Mouse (Mus musculus) regulatory T cell (primary cell): ENCODE results near the gene Tmem106b.

Experiments used
- in situ Hi-C: fragments of 300-600 bp; cut with MboI, MseI; formaldehyde crosslinking; loops from one replicate; pipeline ENCODE4 v1.15.1; 2025; ENCODE audit warnings: high pct_unique_total_duplicates

Gene Tmem106b

DNA sequence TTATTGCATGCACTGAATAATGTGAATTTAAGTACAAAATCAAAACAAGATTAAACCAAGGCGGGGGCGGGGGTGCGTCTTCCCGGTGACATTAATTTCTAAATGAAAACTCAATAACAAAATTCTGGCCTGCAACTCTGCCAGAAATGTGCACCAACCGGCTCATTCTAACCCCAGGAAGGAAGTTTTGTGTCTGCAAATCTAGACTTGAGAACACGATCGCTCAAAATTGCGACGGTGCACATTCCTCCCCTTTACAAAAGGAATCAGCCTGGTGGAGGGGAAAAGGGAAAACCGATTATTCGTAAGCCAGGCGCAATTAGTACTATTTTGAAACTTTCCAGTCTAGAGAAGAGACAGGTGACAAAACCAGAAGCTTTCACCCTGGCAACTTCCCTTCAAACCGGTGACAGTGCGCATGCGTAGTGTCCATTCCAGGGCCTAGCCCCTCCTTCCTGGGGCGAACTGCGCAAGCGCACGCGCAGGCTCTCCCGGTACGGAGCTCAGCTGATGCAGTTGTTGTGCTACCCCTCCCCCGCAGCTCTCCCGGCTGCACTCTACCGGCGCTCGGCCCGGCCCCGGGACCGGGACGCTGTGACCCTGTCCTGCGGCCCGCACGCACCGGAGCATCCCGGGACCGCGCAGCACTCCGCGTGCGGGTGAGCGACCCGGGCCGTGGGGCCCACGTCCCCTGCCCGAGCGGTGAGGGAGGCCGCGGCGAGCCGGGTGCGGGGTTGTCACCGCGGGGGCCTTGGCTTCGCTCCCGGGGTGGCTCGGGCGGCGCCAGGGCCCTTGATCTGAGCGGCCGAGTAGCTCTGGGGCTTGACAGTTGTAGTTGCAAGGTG, at the start of gene Tmem106b:
Gene Tmem106b, plus strand, starts transcription at position 458 of the 845 bp plus-strand sequence.
- in situ Hi-C loops, result loop anchor here (10.0 to 25.0 kb wide), 3 partner anchors 535 to 793 kb away; partner anchors contain the start of genes 2610001J05Rik, Bmt2 and Tmem168

DNA sequence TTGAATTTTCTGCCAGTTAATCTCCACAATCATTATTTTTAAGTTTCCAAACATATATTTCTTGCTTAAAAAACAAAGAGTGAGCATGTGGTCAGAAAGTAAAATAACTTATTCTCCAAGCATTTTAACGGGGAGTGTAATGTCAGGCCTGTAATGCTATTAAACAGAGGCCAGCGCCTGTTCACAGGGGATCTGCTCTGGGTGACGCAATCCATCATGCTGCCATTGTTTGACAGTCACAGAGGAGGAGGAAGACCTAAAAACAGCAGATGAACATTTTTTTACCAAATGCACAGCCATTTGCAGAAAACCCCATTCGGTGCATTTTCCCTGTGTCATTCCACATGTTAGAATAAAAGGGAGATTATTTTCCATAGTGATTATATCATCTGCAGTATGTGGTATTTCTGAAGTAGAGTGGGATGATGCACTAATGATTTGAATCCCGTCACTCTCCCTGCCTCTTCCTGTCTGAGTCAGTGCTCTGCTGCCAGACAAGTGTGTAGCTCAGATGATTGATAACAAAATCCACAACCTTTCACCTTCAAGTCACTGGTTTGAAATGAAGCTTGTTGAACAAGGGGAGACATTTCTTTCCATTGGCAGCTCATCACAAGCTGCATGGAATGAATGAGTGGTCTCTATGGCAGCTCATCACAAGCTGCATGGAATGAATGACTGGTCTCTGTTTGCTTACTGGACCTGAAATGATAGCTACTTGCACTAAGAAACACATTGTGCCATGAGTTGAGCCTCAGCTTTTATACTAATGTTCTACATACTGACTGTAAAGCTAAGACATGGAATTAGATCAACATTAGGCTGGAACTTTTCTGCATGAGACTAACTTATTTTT, 48.1 kb upstream of the Tmem106b start:
- in situ Hi-C loops, result no loop called here

DNA sequence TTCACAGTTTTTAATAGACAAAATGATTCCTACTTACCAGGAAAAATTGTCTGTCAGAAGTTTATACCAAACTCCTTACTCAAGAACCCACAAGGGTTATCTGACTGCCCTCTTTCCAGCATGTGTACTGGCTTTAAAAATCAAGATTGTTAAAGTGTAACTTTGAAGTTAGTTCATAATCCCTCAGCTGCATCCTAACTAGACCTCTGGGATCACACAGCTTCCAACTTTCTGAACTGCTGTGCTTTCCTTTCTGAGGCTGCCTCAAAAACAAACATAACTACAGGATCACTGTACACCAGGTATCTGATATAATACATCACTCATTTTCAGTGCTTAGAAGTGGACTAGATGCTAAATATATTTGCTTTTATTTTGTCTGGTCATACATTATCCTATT, 39.0 kb upstream of the Tmem106b start:
- in situ Hi-C loops, result no loop called here

DNA sequence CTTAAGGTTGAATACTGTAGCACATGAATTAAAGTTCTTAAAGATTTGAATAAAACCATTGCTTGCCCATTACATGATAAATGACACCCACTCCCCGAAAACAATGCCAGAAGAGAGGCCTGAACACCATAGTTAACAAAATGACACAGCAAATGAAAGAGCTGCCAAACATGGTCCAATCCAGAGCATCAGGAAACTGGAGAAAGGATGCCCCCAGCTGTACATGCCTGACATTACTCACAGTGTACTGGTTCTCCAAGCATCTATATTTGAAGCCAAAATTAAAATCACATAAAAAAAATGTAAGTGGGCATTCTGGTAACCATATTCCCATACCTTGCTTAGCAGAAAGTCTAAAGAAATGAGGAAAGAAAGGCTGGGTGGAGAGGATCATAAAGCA, 38.6 kb upstream of the Tmem106b start:
- in situ Hi-C loops, result no loop called here

DNA sequence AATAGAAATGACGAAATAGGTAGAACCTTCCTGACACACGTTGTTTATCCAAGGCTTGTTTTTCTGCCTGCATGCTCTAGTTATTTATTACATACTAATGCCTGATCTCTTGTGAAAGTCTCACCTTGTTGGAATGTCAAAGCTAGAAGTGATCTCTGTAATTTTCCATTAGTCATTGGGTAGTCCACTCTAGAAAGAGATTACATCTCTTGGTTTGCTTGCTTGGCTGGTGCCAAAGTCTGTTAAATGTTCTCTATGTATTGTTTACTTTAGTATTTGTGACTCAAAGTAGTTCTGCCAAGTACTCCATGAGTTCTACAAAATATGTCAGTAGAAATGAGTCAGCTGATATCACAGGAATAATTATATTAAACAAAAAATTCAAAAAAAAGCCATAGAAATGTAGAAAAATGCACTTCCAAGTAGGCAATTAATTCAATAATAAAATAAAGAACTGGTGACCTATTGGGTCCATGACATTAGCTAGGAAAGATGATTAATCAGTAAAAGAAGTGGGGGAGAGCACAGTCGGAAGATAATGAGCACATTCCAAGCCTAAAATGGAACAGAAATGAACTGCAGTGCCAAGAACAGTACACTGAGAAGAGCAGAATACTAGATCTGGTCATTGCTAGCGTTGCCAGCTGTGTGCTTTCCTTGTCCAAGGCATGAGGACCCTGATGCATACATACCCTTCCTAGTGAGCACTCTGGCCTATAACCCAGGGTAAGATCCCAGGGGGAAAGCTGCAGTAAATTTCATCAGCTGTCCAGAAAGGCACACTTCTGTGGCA, 17.0 kb upstream of the Tmem106b start:
- in situ Hi-C loops, result loop anchor here (25.0 kb wide), 2 partner anchors 635 to 810 kb away; partner anchors contain the start of genes 2610001J05Rik and Bmt2

DNA sequence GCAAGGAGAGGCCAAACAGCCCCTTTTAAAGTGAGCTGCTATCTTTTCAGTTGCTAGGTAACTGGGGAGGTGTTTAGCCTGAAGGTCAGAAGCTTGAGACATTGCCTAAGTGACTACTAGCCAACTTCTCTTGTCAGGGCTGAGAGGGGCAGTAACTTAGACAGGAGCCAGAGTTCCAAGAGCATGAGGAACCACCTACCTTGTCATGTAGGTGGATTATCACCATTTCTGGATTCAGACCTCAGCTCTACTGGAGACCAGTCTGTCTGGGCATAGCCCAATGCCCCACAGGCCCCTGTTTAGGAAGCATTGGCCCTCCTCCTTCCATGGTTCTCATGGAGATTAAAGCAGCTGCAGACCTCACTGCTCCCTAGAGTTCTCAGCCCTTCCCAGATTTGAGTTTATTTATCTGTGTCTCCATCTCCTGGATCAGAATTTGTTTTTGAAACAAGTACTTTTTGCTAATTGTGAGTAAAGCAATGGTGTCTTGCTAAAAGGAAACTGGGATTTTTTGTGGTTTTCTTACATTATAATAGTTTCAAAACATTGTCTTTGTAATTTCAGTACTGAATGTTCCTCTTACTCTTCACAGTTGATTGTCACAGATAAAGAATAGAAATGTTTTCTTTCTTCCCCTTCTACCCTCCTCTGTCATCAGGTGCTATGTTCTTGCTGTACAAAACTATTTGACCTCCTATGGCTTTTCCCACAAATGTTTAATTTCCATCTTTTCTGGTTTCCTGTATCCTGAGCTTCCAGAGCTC, 8.1 kb upstream of the Tmem106b start:
- in situ Hi-C loops, result loop anchor here (25.0 kb wide), 2 partner anchors 626 to 801 kb away; partner anchors contain the start of genes 2610001J05Rik and Bmt2

DNA sequence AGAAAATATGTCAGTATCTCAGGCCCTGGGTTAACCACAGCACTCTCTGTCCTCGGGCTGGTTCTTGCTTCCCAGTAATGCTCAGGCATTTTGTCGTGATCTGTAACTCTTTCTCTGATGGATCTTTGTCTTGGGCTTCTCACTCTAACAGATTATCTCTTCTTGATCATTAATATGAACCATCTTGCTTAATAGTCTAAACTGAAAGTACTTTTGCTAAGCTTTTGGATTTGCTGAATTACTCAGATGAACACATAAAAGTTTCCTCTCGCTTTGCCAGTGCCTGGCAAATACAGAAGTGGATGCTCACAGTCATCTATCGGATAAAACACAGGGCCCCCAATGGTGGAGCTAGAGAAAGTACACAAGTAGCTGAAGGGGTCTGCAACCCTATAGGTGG, 7.5 kb upstream of the Tmem106b start:
- in situ Hi-C loops, result loop anchor here (25.0 kb wide), 2 partner anchors 625 to 800 kb away; partner anchors contain the start of genes 2610001J05Rik and Bmt2

DNA sequence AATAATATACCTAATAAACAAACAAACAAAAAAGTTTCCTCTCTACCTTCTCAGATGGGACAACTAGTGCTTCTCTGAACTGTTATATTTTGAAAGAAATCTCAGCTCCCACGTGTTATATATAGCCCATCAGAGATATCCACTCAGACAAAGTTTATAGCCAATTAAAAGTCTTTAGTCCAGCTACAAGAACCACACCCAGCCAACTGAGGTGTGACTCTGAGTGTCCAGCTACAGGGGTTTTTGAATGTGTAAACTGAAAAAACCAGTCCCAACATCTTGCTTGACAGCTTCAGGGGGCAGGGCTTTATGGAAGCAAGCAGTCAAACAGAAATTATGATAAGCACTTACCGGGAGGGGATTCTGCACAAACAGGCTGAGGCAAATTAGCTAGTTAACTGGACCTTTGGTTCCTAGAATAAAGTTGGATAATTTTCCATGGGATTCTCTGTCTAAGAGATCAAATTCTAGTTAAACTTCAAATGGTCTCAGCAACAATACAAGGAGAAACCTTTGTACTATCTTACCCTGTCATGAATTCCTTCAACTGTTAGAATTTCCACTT, 6.8 kb upstream of the Tmem106b start:
- in situ Hi-C loops, result loop anchor here (25.0 kb wide), 2 partner anchors 625 to 800 kb away; partner anchors contain the start of genes 2610001J05Rik and Bmt2

DNA sequence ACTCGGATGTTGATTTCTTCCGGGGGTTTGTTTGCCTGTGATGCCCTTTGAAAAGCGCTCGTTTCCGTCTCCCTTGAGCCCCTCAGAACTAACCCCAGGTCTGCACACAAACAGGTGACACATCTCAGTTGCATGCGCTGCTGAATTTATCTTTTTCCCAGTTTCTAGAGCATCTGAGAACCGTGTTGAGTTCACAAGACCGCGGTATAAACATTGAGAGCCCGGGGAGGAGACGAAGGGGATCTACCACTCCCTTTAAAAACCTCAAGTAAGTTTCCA, 527 bp downstream of the Tmem106b start:
- in situ Hi-C loops, result loop anchor here (10.0 to 25.0 kb wide), 3 partner anchors 535 to 792 kb away; partner anchors contain the start of genes 2610001J05Rik, Bmt2 and Tmem168

DNA sequence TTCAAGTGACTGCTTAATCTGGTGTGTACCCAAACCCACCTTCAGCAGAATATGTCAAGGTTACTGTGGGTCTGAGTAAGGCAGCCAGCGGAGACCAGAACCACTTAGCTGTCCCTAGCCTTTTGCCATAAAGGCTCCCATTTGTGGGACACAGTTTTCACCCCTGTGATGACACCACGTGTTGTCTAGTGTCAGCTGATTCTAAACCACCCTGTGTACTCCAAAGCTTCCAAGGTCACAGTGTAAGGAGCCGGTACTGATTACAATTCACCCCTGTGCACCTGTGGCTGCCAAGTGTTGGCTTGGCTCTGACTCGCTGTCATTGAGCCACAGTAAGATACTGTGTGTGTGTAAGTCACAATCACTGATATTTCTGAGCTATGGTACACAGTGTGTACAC, 926 bp downstream of the Tmem106b start:
- in situ Hi-C loops, result loop anchor here (10.0 to 25.0 kb wide), 3 partner anchors 534 to 792 kb away; partner anchors contain the start of genes 2610001J05Rik, Bmt2 and Tmem168

DNA sequence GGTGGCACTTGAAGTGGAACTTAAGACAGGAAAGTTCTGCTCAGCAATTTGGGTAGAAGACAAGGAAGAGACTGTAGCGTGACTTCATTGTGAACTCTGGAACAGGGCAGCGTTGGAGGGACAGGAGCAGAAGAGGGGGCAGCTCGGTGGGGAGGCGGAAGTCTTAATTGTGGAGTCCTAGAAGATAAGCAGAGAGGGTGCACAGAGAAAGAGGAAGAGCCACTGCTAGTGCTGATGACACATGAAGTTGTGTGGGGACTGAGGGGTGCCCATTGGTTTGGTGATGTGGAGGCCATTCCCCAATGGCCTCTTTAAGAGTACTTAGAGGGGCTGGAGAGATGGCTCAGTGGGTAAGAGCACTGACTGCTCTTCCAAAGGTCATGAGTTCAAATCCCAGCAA, 3.5 kb downstream of the Tmem106b start:
- in situ Hi-C loops, result loop anchor here (10.0 to 25.0 kb wide), 3 partner anchors 532 to 789 kb away; partner anchors contain the start of genes 2610001J05Rik, Bmt2 and Tmem168

DNA sequence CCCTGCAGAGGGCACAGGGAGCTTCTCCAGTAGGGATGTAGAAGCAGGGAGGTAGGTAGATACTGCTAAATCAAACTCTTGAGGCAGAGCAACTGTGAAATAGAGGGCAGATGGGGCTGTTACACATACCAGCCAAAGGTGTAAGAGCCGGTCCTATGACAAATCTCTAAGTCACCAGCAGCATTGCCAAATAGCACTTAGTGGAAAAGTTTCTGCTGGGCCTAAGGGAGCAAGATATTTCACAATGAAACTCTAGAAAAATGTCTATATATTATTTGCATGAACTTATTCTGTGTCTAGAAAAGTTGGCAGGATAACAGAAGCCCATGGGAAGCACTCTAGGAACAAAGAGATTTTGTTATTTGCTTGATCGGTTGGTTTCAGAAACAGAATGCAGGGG, 4.3 kb downstream of the Tmem106b start:
- in situ Hi-C loops, result loop anchor here (10.0 to 25.0 kb wide), 3 partner anchors 531 to 788 kb away; partner anchors contain the start of genes 2610001J05Rik, Bmt2 and Tmem168

DNA sequence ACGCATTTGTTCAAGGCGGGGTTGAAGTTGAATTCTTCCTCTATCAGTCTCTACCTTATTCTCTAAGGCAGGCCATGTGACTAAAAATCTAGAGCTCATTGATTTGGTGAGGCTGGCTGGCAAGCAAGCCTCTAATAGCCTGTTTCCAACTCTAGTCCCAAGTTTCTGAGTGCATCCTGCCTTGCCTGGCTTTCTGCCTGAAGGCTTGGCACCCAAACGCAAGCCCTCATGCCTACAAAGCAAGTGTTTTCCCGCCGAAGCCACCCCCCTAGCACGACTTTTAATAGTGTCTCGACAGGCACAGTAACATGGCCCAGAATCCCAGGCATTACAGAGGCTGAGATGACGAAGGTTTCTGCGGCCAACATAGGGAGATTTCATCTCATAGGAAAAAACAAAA, 13.3 kb downstream of the Tmem106b start:
- in situ Hi-C loops, result no loop called here

DNA sequence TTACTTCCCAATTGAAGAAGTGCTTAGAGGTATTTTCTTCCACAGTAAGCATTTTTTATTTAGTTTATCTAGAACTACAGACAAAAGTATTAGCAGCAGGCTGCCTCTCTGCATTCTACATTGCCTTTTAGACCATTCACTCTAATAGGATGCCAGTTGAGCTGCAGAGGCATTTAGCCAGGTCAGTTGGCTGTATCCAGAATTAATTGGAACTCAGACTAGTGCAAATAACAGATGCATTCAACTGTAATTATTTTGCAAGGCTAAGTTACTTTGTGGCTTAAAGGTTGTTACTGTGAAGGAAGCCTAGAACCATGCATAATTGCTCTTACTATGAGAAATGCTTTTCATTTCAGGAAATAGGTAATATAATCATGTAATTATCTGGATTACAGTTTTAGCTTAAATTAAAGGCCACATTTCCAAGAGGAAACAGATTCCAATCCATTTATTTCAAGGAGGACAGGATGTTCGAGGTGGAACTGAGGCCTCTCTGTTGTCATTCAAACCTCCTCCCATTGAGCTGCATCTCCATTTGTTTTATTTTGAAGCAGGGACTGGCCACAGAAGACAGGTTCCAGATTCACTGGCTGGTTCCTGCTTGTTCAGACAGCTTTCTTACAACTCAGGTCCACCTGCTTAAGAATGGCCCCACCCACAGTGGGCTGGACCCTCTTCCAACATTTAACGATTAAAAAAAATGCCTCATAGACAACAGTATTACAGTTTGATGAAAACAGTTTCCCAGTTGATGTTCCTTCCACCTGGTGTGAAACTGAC, 27.3 kb downstream of the Tmem106b start:
- in situ Hi-C loops, result no loop called here

DNA sequence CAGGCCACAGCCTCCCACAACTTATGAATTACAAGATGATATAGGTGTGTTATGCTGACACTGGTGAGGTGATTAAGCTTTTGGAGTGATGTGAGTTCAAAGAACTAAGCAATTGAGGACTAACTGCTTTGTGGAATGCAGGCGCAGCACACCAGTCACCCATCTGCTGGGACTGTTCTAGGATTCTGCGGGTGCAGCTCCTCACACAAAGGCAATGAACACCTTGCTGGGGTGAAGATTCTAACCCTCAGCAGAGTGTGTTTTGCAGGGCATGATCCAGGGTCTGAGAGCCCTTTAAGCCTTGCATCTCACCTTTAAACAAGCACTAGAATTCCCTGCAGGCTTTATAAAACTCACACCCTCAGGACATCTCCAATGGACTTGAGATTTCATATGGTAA, 30.6 kb downstream of the Tmem106b start:
- in situ Hi-C loops, result no loop called here

DNA sequence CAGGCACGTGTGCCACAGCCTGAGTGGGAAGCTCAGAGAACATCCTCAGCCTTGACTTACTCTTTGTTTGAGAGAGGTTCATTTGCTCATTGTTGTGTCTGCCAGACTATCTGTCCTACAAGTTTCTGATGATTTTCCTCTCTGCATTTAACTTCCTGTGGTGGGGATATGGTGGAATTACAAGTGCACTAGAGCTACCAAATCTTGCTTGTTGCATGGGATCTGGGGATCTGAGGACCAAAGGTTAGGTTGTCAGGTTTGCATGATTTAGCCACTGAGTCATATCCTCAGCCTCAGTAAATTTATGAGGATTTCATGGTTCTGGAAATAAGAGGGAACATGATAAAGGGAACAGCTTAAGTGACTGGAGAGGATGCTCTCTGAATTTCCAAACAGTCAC, 39.1 kb downstream of the Tmem106b start:
- in situ Hi-C loops, result no loop called here

DNA sequence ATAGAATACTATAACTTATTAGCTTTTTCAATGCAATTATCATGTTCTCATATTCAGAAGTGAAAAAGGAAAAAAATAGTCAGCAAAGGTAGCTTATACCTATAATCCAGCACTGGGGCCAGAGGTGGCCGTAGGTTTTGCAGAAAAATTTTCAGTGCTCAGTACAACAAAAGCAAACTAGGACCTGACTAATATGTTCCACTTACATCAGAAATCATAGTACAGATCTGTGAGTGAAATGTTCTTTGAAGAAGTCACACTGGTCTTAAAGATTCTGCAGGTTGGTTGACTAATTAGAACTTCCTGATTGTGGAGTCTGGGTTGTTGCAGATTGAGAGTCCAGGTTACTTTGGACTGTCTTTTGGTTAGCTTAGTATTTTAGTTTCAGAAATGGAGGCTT, 67.7 kb downstream of the Tmem106b start:
- in situ Hi-C loops, result no loop called here
